Mouse (Mus musculus) midbrain, embryonic 11.5 days (tissue): ENCODE results near the gene C5ar1. TPM values are rescaled to one million over a fixed set of nuclear protein-coding genes. Genes with fewer than 3 reads are reported as not detected.

ENCODE experiments used
- ATAC-seq: fragments of 200-750 bp; cut with Nextera tagmentation; 2 replicates; pipeline ENCODE4 v1.8.0; 2017; ENCODE audit warnings: moderate TSS enrichment, moderate library complexity; ENCODE audit not compliant: low FRiP score
- DNase-seq: peaks from one replicate; pipeline ENCODE4 v3.0.0; 2015; ENCODE audit warnings: low spot score; ENCODE audit errors: missing footprints
- H3K27ac ChIP-seq: fragments of 300-500 bp; sonication (generic); 2 replicates; pipeline ENCODE4 v1.5.1; 2014; ENCODE audit warnings: low read depth, low read length
- H3K27me3 ChIP-seq: fragments of 300-500 bp; sonication (generic); 2 replicates; pipeline ENCODE4 v1.6.1; 2014; ENCODE audit warnings: mild to moderate bottlenecking, low read length, moderate library complexity, mixed read lengths; ENCODE audit not compliant: control insufficient read depth, insufficient read depth
- H3K36me3 ChIP-seq: fragments of 300-500 bp; sonication (generic); 2 replicates; pipeline ENCODE4 v1.6.1; 2014; ENCODE audit warnings: mild to moderate bottlenecking, low read length, moderate library complexity, mixed read lengths; ENCODE audit not compliant: control insufficient read depth, insufficient read depth
- H3K4me1 ChIP-seq: fragments of 300-500 bp; sonication (generic); 2 replicates; pipeline ENCODE4 v1.6.1; 2014; ENCODE audit warnings: low read length; ENCODE audit not compliant: control insufficient read depth, insufficient read depth
- H3K4me2 ChIP-seq: fragments of 300-500 bp; sonication (generic); 2 replicates; pipeline ENCODE4 v1.6.1; 2014; ENCODE audit warnings: mild to moderate bottlenecking, moderate library complexity
- H3K4me3 ChIP-seq: fragments of 300-500 bp; sonication (generic); 2 replicates; pipeline ENCODE4 v1.5.1; 2014; ENCODE audit warnings: low read depth, low read length
- H3K9ac ChIP-seq: fragments of 300-500 bp; sonication (generic); 2 replicates; pipeline ENCODE4 v1.6.1; 2014; ENCODE audit warnings: low read length
- H3K9me3 ChIP-seq: fragments of 300-500 bp; sonication (generic); 2 replicates; pipeline ENCODE4 v1.6.1; 2016; ENCODE audit warnings: low read length; ENCODE audit not compliant: control insufficient read depth
- WGBS: fragments of 180-500 bp; shearing (Covaris S2); extraction: QIAGEN DNeasy Blood & Tissue Kit; methylation state at CpG from one replicate; pipeline ENCODE4 v1.1.7; 2014; 5-methylcytosine and 5-hydroxymethylcytosine counted together
- polyA plus RNA-seq: library from polyadenylated mRNA; unstranded; fragments of >200 nt; fragmentation: Nextera tagmentation; extraction: Ambion mirVana; gene quantifications from 2 replicates; pipeline ENCODE4 v1.2.1, GENCODE M21; 2014

The C5ar1 gene
- polyA plus RNA-seq, 1 experiment from 2014 or later, result 1.3 TPM

- H3K9me3 ChIP-seq, result no peaks in the 10 kb centered on the region
- H3K27ac ChIP-seq, result no peak overlapping the region
- no peak overlapping the region for H3K4me3 ChIP-seq
- H3K9ac ChIP-seq, result no peak overlapping the region
- ATAC-seq, result no peak
- no peak for DNase-seq
- peaks cover 17% of the 10 kb centered on the region for H3K36me3 ChIP-seq
- H3K27me3 ChIP-seq, result no peaks in the 10 kb centered on the region
- 86% methylated on average over 6 of the region's 6 CpGs for WGBS
- no peak overlapping the region for H3K4me2 ChIP-seq
- H3K4me1 ChIP-seq, result no peaks in the 10 kb centered on the region
Observed at GRCm38 (mm10) chr7:16201136-16201535, 58.2 kb downstream of the C5ar1 start.

GRCm38 (mm10) chr7:16198540-16198939 lies 60.8 kb downstream of the C5ar1 start:
- Histone ChIP-seq H3K9ac (no peak overlapping the region), H3K27me3 (no peaks in the 10 kb centered on the region), H3K4me3 (no peak overlapping the region), H3K27ac (no peak overlapping the region), H3K9me3 (no peaks in the 10 kb centered on the region), H3K4me2 (no peak overlapping the region), H3K4me1 (no peaks in the 10 kb centered on the region), H3K36me3 (peaks cover 12% of the 10 kb centered on the region)
- 89% methylated on average over 11 of the region's 11 CpGs for WGBS
- no peak for ATAC-seq
- DNase-seq, result no peak

- Histone ChIP-seq H3K4me2 (no peak overlapping the region), H3K27me3 (no peaks in the 10 kb centered on the region), H3K4me1 (no peaks in the 10 kb centered on the region), H3K9ac (no peak overlapping the region), H3K9me3 (no peaks in the 10 kb centered on the region), H3K27ac (no peak overlapping the region), H3K4me3 (no peak overlapping the region), H3K36me3 (peaks cover 7% of the 10 kb centered on the region; the same call in 1 of the 2 replicates)
- ATAC-seq (no peak), DNase-seq (no peak)
- 85% methylated on average over 5 of the region's 5 CpGs for whole genome bisulfite sequencing
Observed at GRCm38 (mm10) chr7:16197166-16197565, 62.2 kb downstream of the C5ar1 start.

Other genes with a start within 250 kb of the C5ar1 start
- 5.0 and 6.1 TPM in 2 replicates for gene Bicra, start 211.6 kb downstream of the C5ar1 start, polyA plus RNA-seq
- gene Zfp541, start 197.7 kb downstream of the C5ar1 start, polyA plus RNA-seq, result not detected in 2 replicates
- 162 and 165 TPM in 2 replicates for gene Napa, start 161.1 kb downstream of the C5ar1 start, polyA plus RNA-seq
- 16.2 and 18.2 TPM in 2 replicates for gene Kptn, start 139.6 kb downstream of the C5ar1 start, polyA plus RNA-seq
- gene Slc8a2, start 129.7 kb downstream of the C5ar1 start, polyA plus RNA-seq, result 0.27 and 0.34 TPM in 2 replicates
- 74.7 and 80.7 TPM in 2 replicates for gene Meis3, start 84.5 kb downstream of the C5ar1 start, polyA plus RNA-seq
- gene Dhx34, start 37.5 kb downstream of the C5ar1 start, polyA plus RNA-seq, result 9.0 and 10.3 TPM in 2 replicates
- gene C5ar2, start 15.4 kb downstream of the C5ar1 start, polyA plus RNA-seq, result 0.12 TPM in 1 of 2 replicates, not detected in the other
- 9.8 and 10.3 TPM in 2 replicates for gene Inafm1, start 14.1 kb upstream of the C5ar1 start, polyA plus RNA-seq
- gene Ccdc9, start 27.3 kb upstream of the C5ar1 start, polyA plus RNA-seq, result 17.9 and 20.2 TPM in 2 replicates
- 6.3 and 8.3 TPM in 2 replicates for gene Bbc3, start 48.9 kb upstream of the C5ar1 start, polyA plus RNA-seq
- gene Sae1, start 128.3 kb upstream of the C5ar1 start, polyA plus RNA-seq, result 382 and 395 TPM in 2 replicates
- 15.5 and 16.1 TPM in 2 replicates for gene Zc3h4, start 141.4 kb upstream of the C5ar1 start, polyA plus RNA-seq
- gene Tmem160, start 193.2 kb upstream of the C5ar1 start, polyA plus RNA-seq, result 40.0 and 49.2 TPM in 2 replicates
- 0.30 TPM in 2 replicates for gene Npas1, start 218.2 kb upstream of the C5ar1 start, polyA plus RNA-seq